Mouse (Mus musculus): ENCODE data around the gene Mapt. TPM values are rescaled to one million over a fixed set of nuclear protein-coding genes. Genes with fewer than 3 reads are reported as not detected.
A peak's percentile ranks its signal among the peaks of the same experiment; 100 is the strongest.

Mapt gene
- polyA plus RNA-seq, 1 experiment from 2014 or later = 0.90 TPM

- Histone ChIP-seq H3K4me3 (ENCODE audit: low read depth, low read length) (no peak overlapping the region), H3K4me1 (replicated peaks; ENCODE audit: control insufficient read depth, insufficient read depth, low read length) (peaks cover 21% of the 10 kb centered on the region), H3K27me3 (replicated peaks; ENCODE audit: control insufficient read depth, insufficient read depth, low read length) (peaks cover 15% of the 10 kb centered on the region), H3K27ac (ENCODE audit: low read depth, low read length) (no peak overlapping the region), H3K36me3 (ENCODE audit: control insufficient read depth, insufficient read depth, low read length) (no peaks in the 10 kb centered on the region), H3K9ac (ENCODE audit: low read depth, low read length) (no peak overlapping the region), H3K9me3 (ENCODE audit: control insufficient read depth, low read length) (no peaks in the 10 kb centered on the region), H3K4me2 (no peak overlapping the region)
- ATAC-seq (replicated peaks; ENCODE audit: low FRiP score) (no peak), DNase-seq (ENCODE audit: low spot score) (no peak)
- 82% methylated on average over 7 of the region's 7 CpGs for WGBS
Measured at GRCm38 (mm10) chr11:104305711-104306110, 74.5 kb downstream of the Mapt start.

- 92% methylated on average over 13 of the region's 13 CpGs for WGBS
- Histone ChIP-seq H3K27ac (ENCODE audit: low read depth, low read length) (no peak overlapping the region), H3K36me3 (ENCODE audit: control insufficient read depth, insufficient read depth, low read length) (no peaks in the 10 kb centered on the region), H3K9ac (ENCODE audit: low read depth, low read length) (no peak overlapping the region), H3K27me3 (replicated peaks; ENCODE audit: control insufficient read depth, insufficient read depth, low read length) (peaks cover 16% of the 10 kb centered on the region), H3K4me3 (ENCODE audit: low read depth, low read length) (no peak overlapping the region), H3K4me2 (no peak overlapping the region), H3K4me1 (replicated peaks; ENCODE audit: control insufficient read depth, insufficient read depth, low read length) (peaks cover 21% of the 10 kb centered on the region), H3K9me3 (ENCODE audit: control insufficient read depth, low read length) (no peaks in the 10 kb centered on the region)
- DNase-seq (ENCODE audit: low spot score) (no peak), ATAC-seq (replicated peaks; ENCODE audit: low FRiP score) (no peak)
Measured at GRCm38 (mm10) chr11:104306483-104306882, 75.3 kb downstream of the Mapt start.

- H3K36me3 ChIP-seq (ENCODE audit: control insufficient read depth, insufficient read depth, low read length) = no peaks in the 10 kb centered on the region
- WGBS = 81% methylated on average over 4 of the region's 4 CpGs
- H3K4me3 ChIP-seq (ENCODE audit: low read depth, low read length) = no peak overlapping the region
- no peaks in the 10 kb centered on the region for H3K9me3 ChIP-seq (ENCODE audit: control insufficient read depth, low read length)
- H3K4me1 ChIP-seq (replicated peaks; ENCODE audit: control insufficient read depth, insufficient read depth, low read length) = peaks cover 18% of the 10 kb centered on the region
- peaks cover 16% of the 10 kb centered on the region for H3K27me3 ChIP-seq (replicated peaks; ENCODE audit: control insufficient read depth, insufficient read depth, low read length)
- ATAC-seq (replicated peaks; ENCODE audit: low FRiP score) = no peak
- no peak for DNase-seq (ENCODE audit: low spot score)
- no peak overlapping the region for H3K9ac ChIP-seq (ENCODE audit: low read depth, low read length)
- no peak overlapping the region for H3K4me2 ChIP-seq
- no peak overlapping the region for H3K27ac ChIP-seq (ENCODE audit: low read depth, low read length)
Measured at GRCm38 (mm10) chr11:104307136-104307535, 75.9 kb downstream of the Mapt start.

GRCm38 (mm10) chr11:104309377-104310225 is 78.4 kb downstream of the Mapt start:
- no peaks in the 10 kb centered on the region for H3K9me3 ChIP-seq (ENCODE audit: control insufficient read depth, low read length)
- peak; percentile 40 for ATAC-seq (replicated peaks; ENCODE audit: low FRiP score)
- no peak for DNase-seq (ENCODE audit: low spot score)
- peaks cover 11% of the 10 kb centered on the region for H3K4me1 ChIP-seq (replicated peaks; ENCODE audit: control insufficient read depth, insufficient read depth, low read length)
- no peaks in the 10 kb centered on the region for H3K36me3 ChIP-seq (ENCODE audit: control insufficient read depth, insufficient read depth, low read length)
- peak overlapping the region; percentile 65 for H3K9ac ChIP-seq (ENCODE audit: low read depth, low read length)
- H3K4me2 ChIP-seq = peak overlapping the region; percentile 65
- peak overlapping the region; percentile 47 for H3K4me3 ChIP-seq (ENCODE audit: low read depth, low read length)
- H3K27ac ChIP-seq (ENCODE audit: low read depth, low read length) = peak overlapping the region; percentile 62
- peaks cover 16% of the 10 kb centered on the region for H3K27me3 ChIP-seq (replicated peaks; ENCODE audit: control insufficient read depth, insufficient read depth, low read length)
- 28% methylated on average over 12 of the region's 12 CpGs for WGBS

GRCm38 (mm10) chr11:104310226-104310887 is 79.2 kb downstream of the Mapt start:
- Histone ChIP-seq H3K4me2 (peak overlapping the region; percentile 65), H3K36me3 (ENCODE audit: control insufficient read depth, insufficient read depth, low read length) (no peaks in the 10 kb centered on the region), H3K9me3 (ENCODE audit: control insufficient read depth, low read length) (no peaks in the 10 kb centered on the region), H3K27ac (ENCODE audit: low read depth, low read length) (peak overlapping the region; percentile 62), H3K9ac (ENCODE audit: low read depth, low read length) (peak overlapping the region; percentile 65), H3K4me3 (ENCODE audit: low read depth, low read length) (peak overlapping the region; percentile 47), H3K27me3 (replicated peaks; ENCODE audit: control insufficient read depth, insufficient read depth, low read length) (peaks cover 16% of the 10 kb centered on the region), H3K4me1 (replicated peaks; ENCODE audit: control insufficient read depth, insufficient read depth, low read length) (peaks cover 11% of the 10 kb centered on the region)
- ATAC-seq (replicated peaks; ENCODE audit: low FRiP score) = peak; percentile 91
- DNase-seq (ENCODE audit: low spot score) = no peak
- WGBS = 15% methylated on average over 23 of the region's 23 CpGs

- no peak for ATAC-seq (replicated peaks; ENCODE audit: low FRiP score)
- H3K27ac ChIP-seq (ENCODE audit: low read depth, low read length) = no peak overlapping the region
- peaks cover 16% of the 10 kb centered on the region for H3K27me3 ChIP-seq (replicated peaks; ENCODE audit: control insufficient read depth, insufficient read depth, low read length)
- no peak overlapping the region for H3K4me2 ChIP-seq
- no peak overlapping the region for H3K4me3 ChIP-seq (ENCODE audit: low read depth, low read length)
- WGBS = 50% methylated on average over 7 of the region's 7 CpGs
- DNase-seq (ENCODE audit: low spot score) = no peak
- no peak overlapping the region for H3K9ac ChIP-seq (ENCODE audit: low read depth, low read length)
- H3K36me3 ChIP-seq (ENCODE audit: control insufficient read depth, insufficient read depth, low read length) = no peaks in the 10 kb centered on the region
- H3K9me3 ChIP-seq (ENCODE audit: control insufficient read depth, low read length) = no peaks in the 10 kb centered on the region
- H3K4me1 ChIP-seq (replicated peaks; ENCODE audit: control insufficient read depth, insufficient read depth, low read length) = peaks cover 11% of the 10 kb centered on the region
Measured at GRCm38 (mm10) chr11:104311643-104312042, 80.5 kb downstream of the Mapt start.

GRCm38 (mm10) chr11:104315703-104316102 is 84.5 kb downstream of the Mapt start:
- no peak overlapping the region for H3K4me2 ChIP-seq
- H3K36me3 ChIP-seq (ENCODE audit: control insufficient read depth, insufficient read depth, low read length) = no peaks in the 10 kb centered on the region
- peaks cover 15% of the 10 kb centered on the region for H3K4me1 ChIP-seq (replicated peaks; ENCODE audit: control insufficient read depth, insufficient read depth, low read length)
- no peak overlapping the region for H3K4me3 ChIP-seq (ENCODE audit: low read depth, low read length)
- WGBS = 2% methylated on average over 6 of the region's 6 CpGs
- no peaks in the 10 kb centered on the region for H3K9me3 ChIP-seq (ENCODE audit: control insufficient read depth, low read length)
- ATAC-seq (replicated peaks; ENCODE audit: low FRiP score) = no peak
- no peak overlapping the region for H3K27ac ChIP-seq (ENCODE audit: low read depth, low read length)
- peaks cover under 1% of the 10 kb centered on the region; the same call in 1 of the 2 replicates for H3K27me3 ChIP-seq (replicated peaks; ENCODE audit: control insufficient read depth, insufficient read depth, low read length)
- H3K9ac ChIP-seq (ENCODE audit: low read depth, low read length) = no peak overlapping the region
- DNase-seq (ENCODE audit: low spot score) = peak; percentile 83

GRCm38 (mm10) chr11:104316685-104317400 is 85.7 kb downstream of the Mapt start:
- Histone ChIP-seq H3K36me3 (ENCODE audit: control insufficient read depth, insufficient read depth, low read length) (no peaks in the 10 kb centered on the region), H3K9me3 (ENCODE audit: control insufficient read depth, low read length) (no peaks in the 10 kb centered on the region), H3K4me1 (replicated peaks; ENCODE audit: control insufficient read depth, insufficient read depth, low read length) (peaks cover 15% of the 10 kb centered on the region), H3K4me3 (ENCODE audit: low read depth, low read length) (no peak overlapping the region), H3K27me3 (replicated peaks; ENCODE audit: control insufficient read depth, insufficient read depth, low read length) (no peaks in the 10 kb centered on the region), H3K27ac (ENCODE audit: low read depth, low read length) (no peak overlapping the region), H3K4me2 (no peak overlapping the region), H3K9ac (ENCODE audit: low read depth, low read length) (no peak overlapping the region)
- DNase-seq (ENCODE audit: low spot score) = no peak
- 67% methylated on average over 16 of the region's 16 CpGs for WGBS
- no peak for ATAC-seq (replicated peaks; ENCODE audit: low FRiP score)

Measured in liver, embryonic 11.5 days (tissue).